Mouse (Mus musculus) heart, postnatal 4 days (tissue): Measurements from ENCODE around the gene Cep41. TPM values are rescaled to one million over a fixed set of nuclear protein-coding genes. Genes with fewer than 3 reads are reported as not detected.

Experiments used
- DNase-seq: peaks from one replicate; pipeline ENCODE4 v3.0.0; 2021
- microRNA-seq, 2 experiments: library from miRNA; unstranded; fragments of <30 nt; microRNA quantifications; one replicate each; pipeline ENCODE4 v1.2.0; 2021 to 2022
- total RNA-seq, 2 experiments: library from RNA; stranded (reverse); gene quantifications; 2 replicates each; pipeline ENCODE4 v1.2.3; 2021

The Cep41 gene
- total RNA-seq, 2 experiments from 2014 or later = 4.2 to 8.0 TPM

DNA sequence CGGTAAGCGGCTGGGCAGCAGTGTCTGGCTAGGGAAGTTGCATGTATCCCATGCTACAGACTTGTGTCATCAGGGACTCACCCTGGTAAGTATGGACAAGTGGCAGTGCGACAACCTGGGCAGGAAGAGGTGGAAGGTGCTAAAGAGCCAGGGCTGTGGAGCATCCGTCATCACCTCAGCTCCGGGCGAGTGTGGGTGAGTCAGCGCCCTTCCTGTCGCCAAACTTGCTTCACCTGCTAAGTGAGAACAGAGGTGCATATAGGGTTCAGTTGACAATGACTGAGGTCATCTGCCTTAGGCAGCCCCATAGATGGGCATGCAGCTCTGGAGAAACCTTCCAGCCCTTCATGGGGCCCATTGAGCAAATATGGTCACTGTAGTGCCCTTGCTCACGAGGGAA is 68.8 kb downstream of the Cep41 start:
- peak; percentile 40 for DNase-seq

DNA sequence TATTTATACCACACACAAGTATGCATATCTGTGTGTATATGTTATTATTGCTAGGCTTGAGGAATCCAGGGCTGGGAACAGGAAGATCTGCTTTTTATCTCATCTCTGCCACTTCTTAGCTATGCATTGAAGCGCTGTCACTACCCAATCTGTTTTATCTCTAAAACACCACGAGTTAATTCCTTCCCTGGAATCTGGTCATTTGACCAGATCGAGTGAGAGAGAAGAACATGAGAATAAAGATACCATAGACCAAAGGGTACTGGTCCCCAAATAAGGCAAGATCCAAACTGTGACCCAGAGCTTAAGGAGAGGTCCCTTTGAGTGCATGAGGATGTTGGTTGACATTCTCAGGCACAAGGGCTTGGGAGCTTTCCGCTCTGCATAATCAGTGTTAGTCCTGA is 71.6 kb downstream of the Cep41 start:
- no peak for DNase-seq

DNA sequence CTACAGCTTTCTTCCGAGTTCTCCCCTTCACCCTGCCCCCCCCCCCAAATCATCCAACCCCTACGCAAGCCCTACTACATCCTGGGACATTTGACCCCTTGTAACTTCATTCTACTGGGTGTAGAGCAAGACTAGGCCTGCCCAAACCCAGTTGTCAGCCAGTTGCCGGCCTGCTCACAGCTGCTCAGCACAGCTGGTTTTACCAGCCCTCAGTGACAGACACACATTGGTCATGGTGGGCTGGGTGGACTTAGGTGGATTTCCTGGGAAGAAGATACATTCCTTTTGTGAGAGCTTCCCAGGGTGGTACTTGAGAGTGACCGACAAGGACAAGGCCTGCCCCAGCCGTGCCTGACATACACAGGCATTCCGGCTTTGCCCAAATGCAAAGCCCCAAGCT is 72.6 kb downstream of the Cep41 start:
- no peak for DNase-seq

DNA sequence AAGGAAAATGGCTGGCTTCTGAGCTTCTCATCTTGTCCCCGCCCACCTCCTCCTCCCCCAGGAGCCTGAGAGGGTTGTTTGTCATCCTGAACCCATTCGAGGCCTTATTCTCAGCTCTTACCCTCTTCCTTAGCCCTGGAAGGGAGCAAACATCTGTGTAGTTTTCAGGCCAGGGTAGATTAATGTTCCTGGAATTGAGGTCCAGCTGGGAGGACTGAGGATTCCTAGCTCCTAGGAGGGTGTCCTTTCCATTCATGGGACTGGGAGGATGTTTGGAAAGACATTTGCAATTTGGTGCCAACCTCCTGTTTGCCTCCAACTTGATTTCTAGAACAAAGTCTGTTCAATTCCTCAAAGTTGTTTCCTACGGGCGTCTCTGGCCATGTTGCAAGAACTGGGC is 73.0 kb downstream of the Cep41 start:
- DNase-seq = no peak

DNA sequence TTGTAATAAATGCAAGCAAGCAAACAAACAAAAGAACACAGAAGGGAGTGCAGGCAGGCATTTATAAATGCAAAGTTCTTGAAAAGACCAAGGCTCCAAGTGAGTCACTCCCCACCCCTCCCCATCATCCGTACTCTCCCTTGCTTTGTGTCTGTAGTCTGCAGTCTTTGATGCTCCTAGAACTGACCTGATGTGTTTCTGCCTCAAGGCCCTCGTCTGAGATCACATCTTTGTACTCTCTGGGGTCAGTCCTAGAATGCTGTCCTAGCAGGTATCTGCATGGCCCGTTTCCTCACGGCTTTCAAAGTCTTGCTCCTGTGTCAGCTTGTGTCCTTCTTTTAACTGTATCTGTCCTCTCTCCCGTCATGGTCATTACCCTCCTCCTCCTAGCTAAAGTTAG is 73.9 kb downstream of the Cep41 start:
- DNase-seq = no peak

DNA sequence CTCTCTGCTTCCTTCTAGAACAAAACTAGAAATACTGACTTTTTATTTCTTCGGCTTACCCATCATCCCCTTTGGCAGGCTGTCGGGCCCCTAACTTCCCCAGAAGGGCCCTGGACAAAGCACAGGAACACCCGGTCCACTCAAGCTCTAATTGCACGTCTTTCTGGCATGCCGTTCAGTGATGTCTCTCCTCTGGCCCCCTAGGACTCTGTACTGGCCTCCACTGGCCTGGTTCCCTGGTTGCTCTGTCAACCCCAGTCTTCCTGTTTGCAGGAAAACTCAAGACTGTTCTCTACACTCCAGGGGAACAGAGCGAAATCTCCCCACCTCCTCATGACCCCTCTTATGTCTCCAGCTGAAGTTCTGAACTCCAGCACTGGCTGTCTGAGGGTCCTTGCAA is 74.8 kb downstream of the Cep41 start:
- DNase-seq = no peak

DNA sequence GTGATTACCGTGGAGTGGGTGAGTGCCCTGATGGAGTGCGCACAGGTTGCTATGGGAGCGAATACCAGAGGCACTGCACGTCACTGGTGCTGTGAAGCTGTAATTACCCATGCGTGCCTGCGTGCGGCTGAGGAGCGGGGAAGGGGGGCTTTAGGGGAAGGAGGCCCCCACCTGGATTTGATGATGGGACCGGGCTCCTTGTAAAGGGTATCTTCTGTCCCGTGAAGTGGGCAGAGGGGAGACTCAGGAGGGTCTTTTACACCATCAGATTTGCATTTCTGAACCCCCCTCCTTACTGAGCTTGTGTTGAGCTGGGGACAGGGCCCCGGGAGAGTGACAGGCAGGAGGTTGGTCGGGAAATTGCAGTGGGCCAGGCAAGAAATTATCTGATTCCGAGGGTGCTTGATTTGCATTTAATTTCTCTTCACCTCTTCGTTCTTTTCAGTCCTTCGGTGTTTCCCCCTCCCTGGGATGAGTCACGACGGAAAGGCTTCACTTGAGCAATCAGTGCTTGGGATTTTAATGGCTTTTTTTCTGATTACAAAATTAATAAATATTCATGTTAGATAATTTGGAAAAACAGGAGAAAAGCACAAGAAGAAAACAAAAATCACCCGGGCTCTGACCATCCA is 75.5 kb downstream of the Cep41 start:
- no peak for DNase-seq

DNA sequence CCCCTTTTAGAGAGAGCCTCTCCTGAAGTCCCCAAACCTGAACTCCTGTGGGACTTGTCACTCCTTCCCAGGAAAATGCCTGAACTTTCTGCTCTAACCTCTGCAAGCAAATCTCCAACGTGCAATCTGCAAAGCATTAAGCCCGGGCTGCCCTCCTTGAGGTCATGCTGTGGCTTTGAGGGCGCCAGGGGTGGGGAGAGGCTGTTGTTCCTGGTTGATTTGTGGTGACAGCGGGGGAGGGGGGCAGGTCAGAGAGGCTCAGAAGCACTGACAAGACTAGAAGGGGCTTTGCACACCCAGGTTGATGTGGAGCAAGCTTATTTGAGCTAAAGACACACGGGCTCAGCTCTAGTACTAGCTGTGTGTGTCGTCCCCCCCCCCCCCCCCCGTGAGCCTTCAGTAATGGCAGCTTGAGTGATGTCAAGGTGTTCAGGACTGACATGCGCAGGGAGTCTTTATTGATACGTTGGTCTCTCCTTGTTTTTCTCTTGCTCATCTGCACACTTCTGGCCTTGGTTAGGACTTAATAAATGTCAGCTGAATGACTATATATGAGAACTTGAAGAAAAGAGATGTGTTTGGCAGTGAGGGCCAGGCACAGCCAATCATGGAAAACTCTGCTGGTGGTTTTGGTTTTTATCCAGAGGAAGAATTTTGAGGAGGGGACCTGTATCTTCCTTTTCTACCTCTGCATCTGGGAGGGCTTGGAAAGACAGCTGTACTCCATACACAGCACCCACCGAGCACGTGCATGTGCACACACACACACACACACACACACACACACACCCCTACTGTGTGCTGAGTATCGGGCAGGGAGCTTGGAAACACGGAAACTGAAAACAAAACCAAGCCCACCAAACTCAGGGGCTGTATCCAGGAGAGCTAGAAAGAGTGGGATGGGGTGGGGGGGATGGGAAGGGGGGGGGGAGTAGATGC is 76.3 kb downstream of the Cep41 start:
- DNase-seq = no peak

DNA sequence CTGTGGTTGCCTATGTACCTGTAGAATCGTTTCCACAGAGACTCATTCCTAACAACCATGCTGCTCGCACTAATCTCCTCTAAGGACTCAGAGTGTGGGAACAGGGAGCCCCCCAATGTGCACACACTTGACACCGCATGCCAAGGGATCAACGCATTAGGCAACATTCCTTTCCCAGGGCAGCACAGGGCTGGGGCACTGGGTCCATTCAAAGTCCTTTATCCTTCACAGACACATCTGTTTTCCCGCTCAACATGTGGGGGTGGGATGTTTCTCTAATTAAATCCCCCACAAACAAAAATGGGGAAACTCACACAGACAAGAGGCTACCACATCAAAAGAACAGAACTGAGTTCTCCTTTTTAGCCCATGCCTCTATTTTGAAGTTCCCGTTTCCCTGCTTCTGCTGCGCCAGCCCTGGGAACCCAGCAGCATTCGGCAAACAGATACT is 77.0 kb downstream of the Cep41 start:
- no peak for DNase-seq

DNA sequence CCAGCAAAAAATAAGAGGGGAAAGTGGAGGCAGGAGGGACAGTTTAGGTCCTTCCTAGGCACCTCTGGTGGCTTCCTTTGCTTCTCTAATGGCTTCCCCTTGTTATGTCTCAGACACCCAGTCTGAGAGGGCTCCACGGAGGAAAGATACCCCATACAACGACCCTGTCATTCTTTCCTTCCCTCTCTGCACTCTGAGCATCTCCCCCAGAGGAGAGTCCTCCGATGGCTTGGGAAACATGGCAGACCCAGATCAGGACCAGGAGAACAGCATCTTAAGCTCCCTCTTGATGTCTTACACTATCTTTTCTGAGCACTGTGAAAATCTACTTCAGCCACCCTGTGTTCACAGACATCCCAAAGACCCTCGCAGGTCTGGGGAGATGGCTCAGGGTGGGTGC is 77.8 kb downstream of the Cep41 start:
- no peak for DNase-seq

DNA sequence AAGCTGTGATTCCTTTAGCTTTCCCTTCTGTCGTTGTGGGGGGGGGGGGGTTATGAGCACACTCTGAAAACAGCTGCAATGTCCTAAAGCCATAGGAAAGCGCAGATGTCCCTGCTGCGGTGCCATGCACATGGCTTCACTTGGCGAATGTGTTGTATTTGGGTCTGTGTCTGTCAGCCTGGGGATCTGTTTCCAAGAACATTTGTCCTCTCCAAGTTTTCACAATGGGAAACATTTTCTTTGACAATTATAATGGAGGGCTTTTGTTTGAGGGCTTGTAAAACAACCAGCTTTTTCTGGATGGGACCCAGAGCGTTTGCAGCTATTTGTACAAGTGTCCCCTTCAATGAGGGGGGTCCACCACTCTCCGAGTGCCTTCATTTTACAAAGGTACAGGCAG is 79.3 kb downstream of the Cep41 start:
- DNase-seq = no peak

DNA sequence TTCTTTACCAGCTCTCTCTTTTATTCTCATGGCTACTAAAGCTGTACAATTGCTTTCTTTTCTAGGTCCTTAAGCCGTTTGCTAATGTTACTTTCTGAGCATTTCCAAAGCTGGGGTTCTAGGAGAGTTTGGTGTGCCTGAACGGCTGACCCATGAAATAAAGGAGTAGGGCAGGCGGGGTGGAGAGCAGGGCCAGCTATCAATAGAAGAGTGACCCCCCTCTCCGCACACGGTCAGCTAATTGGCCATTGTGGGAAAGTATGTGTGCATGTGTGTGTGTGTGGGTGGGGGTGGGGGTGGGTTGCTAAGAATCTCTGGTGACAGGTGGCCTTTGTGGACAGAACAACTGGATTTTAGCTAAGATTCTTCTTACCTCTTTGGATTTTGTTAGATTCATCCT is 82.3 kb downstream of the Cep41 start:
- DNase-seq = no peak

DNA sequence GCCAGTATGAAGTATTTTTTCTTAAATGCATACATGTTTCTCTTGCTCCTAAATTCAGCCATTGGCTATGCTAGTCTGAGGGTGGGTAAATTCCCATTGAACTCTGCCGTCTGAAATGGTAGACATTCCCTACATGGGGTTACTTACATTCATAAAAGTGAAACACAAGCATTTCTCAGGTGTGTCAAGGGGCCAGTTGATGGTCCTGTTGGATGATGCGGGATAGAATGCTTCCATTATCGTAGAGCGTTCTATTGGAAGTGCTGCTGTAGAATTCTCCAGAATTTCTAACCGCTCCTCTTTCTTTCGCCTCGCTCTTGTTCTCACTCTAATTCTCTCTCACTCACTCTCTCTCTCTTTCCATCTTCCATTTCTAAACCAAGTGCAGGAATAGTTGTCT is 82.8 kb downstream of the Cep41 start, which contains the start of gene Cpa5:
TSS of gene Cpa5 (plus strand) at position 301 of the 400 bp plus-strand sequence.
- no peak for DNase-seq

DNA sequence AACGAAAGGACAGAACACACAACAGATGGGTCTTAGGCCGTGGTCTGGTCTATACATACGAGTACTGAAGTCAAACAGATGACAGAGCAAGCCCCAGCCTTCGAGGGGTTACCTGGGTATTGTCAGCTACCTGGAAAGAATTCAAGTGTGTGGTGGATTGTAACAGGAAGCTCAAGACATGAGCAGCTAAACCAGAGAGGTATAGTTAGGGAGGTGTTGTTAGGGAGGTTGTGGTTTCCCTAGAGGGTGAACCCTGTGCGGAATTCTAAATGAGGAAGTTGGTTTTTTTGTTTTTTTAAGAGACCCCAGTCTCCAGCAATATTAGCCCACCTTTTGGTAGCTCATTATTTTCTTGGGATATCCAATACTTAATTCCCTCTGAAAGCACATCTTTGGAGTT is 87.9 kb downstream of the Cep41 start:
- no peak for DNase-seq

DNA sequence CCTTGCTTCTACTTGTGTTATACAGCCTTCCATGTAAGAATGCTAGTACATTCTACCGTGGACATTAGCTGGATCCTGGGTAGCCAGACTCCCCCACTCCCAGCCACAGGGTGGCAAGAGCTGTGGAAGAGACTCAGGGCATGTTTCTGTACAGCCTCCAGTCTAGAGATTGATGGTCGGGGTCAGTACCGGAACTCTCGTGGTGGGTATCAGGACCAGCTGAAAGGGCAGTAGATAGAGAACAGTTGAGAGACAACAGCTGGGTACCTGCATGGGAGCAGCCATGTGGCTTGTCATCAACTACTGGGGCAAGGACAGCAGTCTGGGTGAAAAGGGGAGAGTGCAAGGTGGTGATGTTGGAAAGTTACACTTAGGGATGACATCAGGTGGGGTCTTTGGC is 88.4 kb downstream of the Cep41 start:
- no peak for DNase-seq

DNA sequence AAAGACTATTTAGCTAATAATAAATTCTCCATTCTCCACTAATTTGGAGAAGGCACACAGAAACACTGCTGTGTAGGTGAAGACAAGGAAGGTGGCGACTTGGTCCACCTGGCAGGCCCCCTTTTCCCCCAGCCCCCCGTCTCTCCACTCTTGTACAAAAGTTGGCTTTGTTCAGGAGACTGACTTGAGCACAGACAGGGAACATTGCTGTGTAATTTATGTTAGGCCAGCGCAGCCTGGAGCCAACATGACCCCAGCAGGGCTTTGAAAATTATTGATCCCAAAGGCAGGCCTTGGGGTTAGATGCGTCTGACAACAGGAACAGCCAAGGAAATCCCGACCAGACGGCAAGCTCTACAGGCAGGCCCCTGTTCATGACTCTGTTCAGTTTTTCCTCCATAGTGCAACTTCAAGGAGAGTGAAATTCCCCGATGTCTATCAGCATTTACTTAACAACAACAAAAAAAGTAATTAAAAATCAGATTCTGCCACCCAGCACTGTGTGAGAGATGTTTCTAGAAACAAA is 89.1 kb downstream of the Cep41 start:
- no peak for DNase-seq

Small RNA genes lying within 50 kb of the gene (microRNA-seq; reads per million reads assigned to microRNA genes)
- gene Mir335 = 36,581 to 40,882 reads per million in 2 experiments

Other genes with a start within 250 kb of the Cep41 start
- gene Tmem209, start 184.0 kb downstream of the Cep41 start, total RNA-seq = 10 to 100 TPM; 18.0 to 20.2 TPM
- under 1 TPM in 1 of 2 experiments, not detected in 1; 0.52 TPM for gene Ssmem1, start 183.9 kb downstream of the Cep41 start, total RNA-seq
- gene Cpa2, start 152.2 kb downstream of the Cep41 start, total RNA-seq = 1 to 10 TPM; 1.2 to 1.4 TPM
- under 1 TPM; 0.16 to 0.19 TPM for gene Cpa4, start 125.4 kb downstream of the Cep41 start, total RNA-seq
- gene Cpa5, start 82.7 kb downstream of the Cep41 start, total RNA-seq = under 1 TPM; 0.20 to 0.38 TPM
- 1 to 10 TPM; 3.4 to 3.7 TPM for gene Cpa1, start 54.5 kb downstream of the Cep41 start, total RNA-seq
- 100 to 1,000 TPM; 504 to 641 TPM for gene Mest, start 29.8 kb upstream of the Cep41 start, total RNA-seq
- 10 to 100 TPM; 50.2 to 50.7 TPM for gene Copg2, start 203.0 kb upstream of the Cep41 start, total RNA-seq
- gene Tsga13, start 221.8 kb upstream of the Cep41 start, total RNA-seq = not detected